Mouse (Mus musculus) lung, adult 2 months (tissue): Measurements from ENCODE around the gene Hs6st2.

Source experiments
- CTCF ChIP-seq: fragments of 200-500 bp; IDR thresholded peaks from 2 replicates; pipeline ENCODE4 v1.5.1; 2011; ENCODE audit warnings: mild to moderate bottlenecking, low read length, control low read depth; ENCODE audit not compliant: insufficient read depth
- POLR2A ChIP-seq: fragments of 200-500 bp; IDR thresholded peaks from 2 replicates; pipeline ENCODE4 v1.6.1; 2011; ENCODE audit warnings: low read depth, mild to moderate bottlenecking, control low read depth, low read length, borderline replicate concordance; ENCODE audit errors: extremely low read depth

DNA sequence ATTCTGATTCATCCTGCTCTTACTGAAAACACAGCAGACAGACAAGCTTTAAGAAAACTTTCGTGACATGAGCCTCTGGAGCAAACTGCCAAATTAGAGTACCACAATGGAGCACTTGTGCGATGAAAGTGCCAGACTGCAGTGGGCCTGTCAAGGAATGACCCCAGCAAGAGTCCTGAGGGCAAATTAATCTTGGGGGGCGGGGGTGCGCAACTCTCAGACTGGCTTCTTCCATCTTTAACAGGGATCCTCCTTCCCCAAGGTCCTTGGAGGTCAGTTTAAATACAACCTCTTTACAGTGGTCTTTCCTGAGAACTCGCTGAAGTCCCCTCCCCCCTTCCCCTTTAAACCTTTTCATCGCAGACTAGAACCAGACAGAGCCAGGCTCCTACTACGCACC, 45.9 kb downstream of the Hs6st2 start:
- TF ChIP-seq CTCF (no peak), POLR2A (no peak)
